Mouse (Mus musculus): ENCODE measurements around the gene Sac3d1. TPM values are rescaled to one million over a fixed set of nuclear protein-coding genes. Genes with fewer than 3 reads are reported as not detected.
A peak's percentile ranks its signal among the peaks of the same experiment; 100 is the strongest.
"Not testable (repeated sequence)": the region's sequence is repeated elsewhere in the genome, so short reads cannot be mapped to it uniquely, and the experiment has no call there.

Gene Sac3d1
- polyA plus RNA-seq, 1 experiment = 27.5 TPM

DNA sequence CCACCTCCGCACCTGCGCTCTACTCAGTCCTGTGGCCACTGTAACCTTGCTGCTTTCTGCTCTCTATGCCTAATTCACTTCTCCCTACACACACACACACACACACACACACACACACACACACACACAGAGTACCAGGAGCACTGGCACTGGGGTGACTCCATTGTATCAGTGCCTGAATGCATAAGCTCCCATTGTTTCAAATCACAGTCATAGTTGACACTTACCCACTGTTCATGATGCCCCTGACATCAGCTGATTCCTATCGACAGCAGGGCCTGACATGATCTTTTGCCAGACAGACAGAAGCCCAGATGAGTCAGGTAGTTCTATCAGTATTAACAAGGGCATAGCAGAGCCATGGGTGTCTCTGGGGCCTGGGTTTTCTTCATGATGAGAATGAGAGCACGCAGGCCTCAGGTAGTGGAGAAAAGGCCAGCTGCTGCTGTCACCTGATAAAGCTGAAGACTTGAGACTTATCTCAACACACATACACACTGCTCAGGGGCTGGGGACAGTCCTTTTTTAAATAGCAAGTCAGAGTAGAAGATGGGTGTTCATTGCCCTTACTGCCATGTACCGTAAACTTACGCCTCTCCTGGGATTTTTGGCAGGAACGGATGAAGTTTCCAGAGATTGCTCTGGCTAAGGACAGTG is 13.8 kb upstream of the Sac3d1 start:
- no peak overlapping the region for H3ac ChIP-seq (ENCODE audit: control insufficient read depth, insufficient read length)
- no peak overlapping the region for H3K4me3 ChIP-seq
- no peaks in the 10 kb centered on the region for H3K79me2 ChIP-seq (ENCODE audit: control insufficient read depth, insufficient read depth)
- H3K36me3 ChIP-seq (ENCODE audit: control insufficient read depth, insufficient read depth) = peaks cover 4% of the 10 kb centered on the region
- TF ChIP-seq SRF (IDR thresholded peaks at IDR 0.05; ENCODE audit: control insufficient read depth, insufficient read length, low read depth) = no peak
- no peak for TF ChIP-seq MYOG (IDR thresholded peaks at IDR 0.05; ENCODE audit: control insufficient read depth in 1 of 3, insufficient read depth in 1 of 3, insufficient read length in 2 of 3, low read depth in 2 of 3)
- no peak for TF ChIP-seq POLR2A (IDR thresholded peaks at IDR 0.05; ENCODE audit: insufficient read length, low read depth)
- TF ChIP-seq TCF3 (IDR thresholded peaks at IDR 0.05; ENCODE audit: insufficient read length, low read depth) = no peak
- TF ChIP-seq MYOD1 (IDR thresholded peaks at IDR 0.05; ENCODE audit: control insufficient read depth in 1 of 3, insufficient read length in 2 of 3, low read depth in 2 of 3) = no peak
- TF ChIP-seq REST (IDR thresholded peaks at IDR 0.05; ENCODE audit: insufficient read depth, insufficient read length) = no peak
- TF ChIP-seq MAX (IDR thresholded peaks at IDR 0.05; ENCODE audit: low read depth) = no peak
- H3K4me2 ChIP-seq (ENCODE audit: low read depth) = no peak overlapping the region
- no peaks in the 10 kb centered on the region for H3K27me3 ChIP-seq (ENCODE audit: control insufficient read depth, insufficient read depth, insufficient read length)

DNA sequence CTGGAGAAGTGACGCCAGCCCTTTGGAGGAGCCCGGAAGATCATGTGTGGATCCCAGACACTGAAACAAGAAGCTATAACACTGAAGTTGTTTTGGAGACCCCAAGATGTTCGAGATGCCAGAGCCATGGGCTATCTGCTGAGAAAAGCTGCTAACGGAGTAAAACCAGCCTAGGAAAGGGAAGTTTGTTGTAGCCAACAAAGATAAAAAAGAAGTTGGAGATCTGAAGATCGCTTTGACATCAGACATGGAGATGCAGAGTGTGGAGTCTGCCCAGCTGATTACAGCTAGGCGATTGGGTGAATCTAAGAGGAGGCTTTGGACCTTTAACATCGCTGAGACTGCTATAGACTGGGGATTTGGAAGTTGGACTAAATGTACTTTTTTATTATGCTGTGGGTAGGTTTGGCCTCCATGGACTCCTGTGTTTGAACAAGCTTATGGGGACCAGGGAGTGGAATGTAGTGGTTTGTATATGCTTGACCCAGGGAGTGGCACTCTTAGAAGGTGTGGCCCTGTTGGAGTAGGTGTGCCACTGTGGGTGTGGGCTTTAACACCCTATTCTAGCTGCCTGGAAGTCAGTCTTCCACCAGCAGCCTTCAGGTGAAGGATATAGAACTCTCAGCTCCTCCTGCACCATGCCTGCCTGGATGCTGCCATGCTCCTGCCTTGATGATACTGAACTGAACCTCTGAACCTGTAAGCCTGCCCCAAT is 12.1 kb upstream of the Sac3d1 start:
- not testable (repeated sequence) for H3K4me3 ChIP-seq; H3K79me2 ChIP-seq (ENCODE audit: control insufficient read depth, insufficient read depth); H3ac ChIP-seq (ENCODE audit: control insufficient read depth, insufficient read length); H3K27me3 ChIP-seq (ENCODE audit: control insufficient read depth, insufficient read depth, insufficient read length); H3K4me2 ChIP-seq (ENCODE audit: low read depth); H3K36me3 ChIP-seq (ENCODE audit: control insufficient read depth, insufficient read depth)

DNA sequence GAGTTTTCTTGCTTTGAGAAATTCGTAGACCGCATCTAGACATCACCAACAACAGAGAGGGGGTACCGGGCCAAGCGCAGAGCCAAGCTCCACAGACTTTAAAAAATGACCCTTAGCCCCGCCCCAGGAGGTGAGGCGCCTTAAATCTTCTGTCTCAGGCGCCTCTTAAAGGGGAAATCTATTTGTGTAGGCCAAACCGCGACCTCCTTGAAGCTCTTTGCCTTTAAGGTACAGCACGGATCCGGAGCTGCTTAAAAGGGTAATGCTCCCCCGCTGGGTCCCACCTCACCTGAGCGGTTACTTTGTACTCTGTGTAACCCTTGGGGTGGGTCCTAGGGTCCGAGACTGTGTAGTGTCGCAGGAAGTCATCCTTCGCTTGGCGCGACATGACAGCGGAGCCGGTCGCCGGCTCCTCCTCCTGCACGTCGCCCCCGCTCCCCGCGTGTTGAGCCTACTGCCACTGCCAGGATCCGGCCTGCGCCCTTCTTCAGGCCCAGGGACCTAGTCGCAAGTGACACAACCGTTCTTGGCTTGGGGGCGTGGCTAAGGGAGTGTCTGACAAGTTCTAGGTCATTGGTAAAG is 9.4 kb upstream of the Sac3d1 start, which contains the start of gene Snx15:
Gene Snx15 (minus strand): TSS at position 545 of the 582 bp plus-strand sequence.
- H3ac ChIP-seq (ENCODE audit: control insufficient read depth, insufficient read length) = no peak within 1 kb of the TSS
- H3K27me3 ChIP-seq (ENCODE audit: control insufficient read depth, insufficient read depth, insufficient read length) = no peaks in the 10 kb centered on the region
- no peaks in the 10 kb centered on the region for H3K36me3 ChIP-seq (ENCODE audit: control insufficient read depth, insufficient read depth)
- H3K4me3 ChIP-seq = peak within 1 kb of the TSS; percentile 47
- H3K4me2 ChIP-seq (ENCODE audit: low read depth) = peak within 1 kb of the TSS; percentile 84
- H3K79me2 ChIP-seq (ENCODE audit: control insufficient read depth, insufficient read depth) = no peaks in the 10 kb centered on the region
- peak; percentile 3 for TF ChIP-seq MAX (IDR thresholded peaks at IDR 0.05; ENCODE audit: low read depth)
- no peak for TF ChIP-seq REST (IDR thresholded peaks at IDR 0.05; ENCODE audit: insufficient read depth, insufficient read length)
- no peak for TF ChIP-seq MYOD1 (IDR thresholded peaks at IDR 0.05; ENCODE audit: control insufficient read depth in 1 of 3, insufficient read length in 2 of 3, low read depth in 2 of 3)
- TF ChIP-seq TCF3 (IDR thresholded peaks at IDR 0.05; ENCODE audit: insufficient read length, low read depth) = no peak
- TF ChIP-seq POLR2A (IDR thresholded peaks at IDR 0.05; ENCODE audit: insufficient read length, low read depth) = peak; percentile 78
- TF ChIP-seq E2F4 (IDR thresholded peaks at IDR 0.05; ENCODE audit: insufficient read depth) = no peak
- peak in 1 of 3 experiments; percentile 11 for TF ChIP-seq MYOG (IDR thresholded peaks at IDR 0.05; ENCODE audit: control insufficient read depth in 1 of 3, insufficient read depth in 1 of 3, insufficient read length in 2 of 3, low read depth in 2 of 3)
- TF ChIP-seq SRF (IDR thresholded peaks at IDR 0.05; ENCODE audit: control insufficient read depth, insufficient read length, low read depth) = no peak
- no peak for TF ChIP-seq USF1 (IDR thresholded peaks at IDR 0.05; ENCODE audit: low read depth)
- TF ChIP-seq TCF12 (IDR thresholded peaks at IDR 0.05; ENCODE audit: insufficient read depth, poor library complexity, severe bottlenecking) = no peak
- peak; percentile 68 for TF ChIP-seq POLR2AphosphoS2 (IDR thresholded peaks at IDR 0.05; ENCODE audit: insufficient read length, low read depth)

DNA sequence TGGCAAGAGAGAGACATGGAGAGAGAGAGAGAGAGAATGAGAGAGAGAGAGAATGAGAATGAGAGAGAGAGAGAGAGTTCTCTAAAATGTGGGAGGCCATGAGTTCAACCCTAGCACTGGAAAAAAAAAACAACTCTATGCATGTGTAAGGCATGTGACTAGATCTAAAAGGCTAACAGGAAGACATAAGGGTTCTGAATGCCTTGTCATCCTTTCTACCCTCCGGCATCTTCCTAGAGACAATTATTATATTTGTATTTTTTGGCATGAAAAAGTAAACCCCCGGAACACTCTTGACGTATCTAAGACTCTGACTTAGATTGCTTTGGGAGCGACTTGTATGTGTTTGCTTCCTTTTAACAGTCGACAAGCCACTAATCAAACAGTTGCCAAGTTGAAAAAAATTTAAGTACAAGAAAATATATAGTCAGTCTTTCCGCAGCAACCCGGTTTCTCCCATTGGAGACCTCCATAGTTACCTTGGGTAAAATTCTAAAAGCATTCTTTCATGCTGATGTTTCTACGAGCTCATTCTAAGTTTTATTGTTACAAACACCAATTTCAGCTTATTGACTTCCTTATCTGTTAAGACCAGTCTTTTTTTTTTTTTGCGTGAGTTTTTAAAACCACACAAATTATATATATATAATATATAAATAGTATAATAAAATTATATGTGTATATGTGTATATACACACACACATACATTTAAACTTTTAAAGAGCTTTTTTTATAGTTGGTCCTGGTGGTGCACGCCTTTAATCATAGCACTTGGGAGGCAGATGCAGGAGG is 8.5 kb upstream of the Sac3d1 start:
- H3K4me3 ChIP-seq = peak overlapping the region; percentile 47
- H3K27me3 ChIP-seq (ENCODE audit: control insufficient read depth, insufficient read depth, insufficient read length) = no peaks in the 10 kb centered on the region
- TF ChIP-seq CEBPB (IDR thresholded peaks at IDR 0.05; ENCODE audit: insufficient read depth, poor library complexity, severe bottlenecking) = no peak
- TF ChIP-seq POLR2A (IDR thresholded peaks at IDR 0.05; ENCODE audit: insufficient read length, low read depth) = no peak
- no peak for TF ChIP-seq E2F4 (IDR thresholded peaks at IDR 0.05; ENCODE audit: insufficient read depth)
- no peak for TF ChIP-seq MYOG (IDR thresholded peaks at IDR 0.05; ENCODE audit: control insufficient read depth in 1 of 3, insufficient read depth in 1 of 3, insufficient read length in 2 of 3, low read depth in 2 of 3)
- no peak for TF ChIP-seq POLR2AphosphoS2 (IDR thresholded peaks at IDR 0.05; ENCODE audit: insufficient read length, low read depth)
- TF ChIP-seq TCF3 (IDR thresholded peaks at IDR 0.05; ENCODE audit: insufficient read length, low read depth) = no peak
- H3K36me3 ChIP-seq (ENCODE audit: control insufficient read depth, insufficient read depth) = peaks cover 4% of the 10 kb centered on the region
- H3K4me2 ChIP-seq (ENCODE audit: low read depth) = peak overlapping the region; percentile 84
- no peak overlapping the region for H3ac ChIP-seq (ENCODE audit: control insufficient read depth, insufficient read length)
- H3K79me2 ChIP-seq (ENCODE audit: control insufficient read depth, insufficient read depth) = no peaks in the 10 kb centered on the region

DNA sequence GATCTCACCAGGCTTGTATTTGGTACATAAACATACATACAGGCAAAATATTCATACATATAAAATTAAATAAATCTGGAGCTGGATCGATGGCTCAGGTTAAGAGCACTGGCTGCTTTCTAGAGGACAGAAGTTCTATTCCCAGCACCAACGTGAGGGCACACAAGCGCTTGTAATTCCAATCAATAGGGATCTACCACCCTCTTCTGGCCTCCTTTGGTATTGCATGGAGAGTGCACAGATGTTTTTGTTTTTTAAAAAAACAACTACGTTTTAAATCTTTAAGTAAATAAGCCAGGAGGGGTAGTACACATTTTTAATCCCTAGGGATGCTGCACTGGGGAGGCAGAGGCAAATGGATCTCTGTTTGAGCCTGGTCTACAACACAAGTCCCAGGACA is 7.8 kb upstream of the Sac3d1 start:
- Histone ChIP-seq H3K4me3 (no peak overlapping the region), H3K36me3 (ENCODE audit: control insufficient read depth, insufficient read depth) (peaks cover 4% of the 10 kb centered on the region), H3K79me2 (ENCODE audit: control insufficient read depth, insufficient read depth) (no peaks in the 10 kb centered on the region), H3ac (ENCODE audit: control insufficient read depth, insufficient read length) (no peak overlapping the region), H3K4me2 (ENCODE audit: low read depth) (no peak overlapping the region), H3K27me3 (ENCODE audit: control insufficient read depth, insufficient read depth, insufficient read length) (no peaks in the 10 kb centered on the region)
- no peak for TF ChIP-seq SRF (IDR thresholded peaks at IDR 0.05; ENCODE audit: control insufficient read depth, insufficient read length, low read depth)
- TF ChIP-seq TCF3 (IDR thresholded peaks at IDR 0.05; ENCODE audit: insufficient read length, low read depth) = no peak
- TF ChIP-seq TCF12 (IDR thresholded peaks at IDR 0.05; ENCODE audit: insufficient read depth, poor library complexity, severe bottlenecking) = no peak
- no peak for TF ChIP-seq MYOG (IDR thresholded peaks at IDR 0.05; ENCODE audit: control insufficient read depth in 1 of 3, insufficient read depth in 1 of 3, insufficient read length in 2 of 3, low read depth in 2 of 3)
- no peak for TF ChIP-seq USF1 (IDR thresholded peaks at IDR 0.05; ENCODE audit: low read depth)
- no peak for TF ChIP-seq POLR2AphosphoS2 (IDR thresholded peaks at IDR 0.05; ENCODE audit: insufficient read length, low read depth)
- no peak for TF ChIP-seq POLR2A (IDR thresholded peaks at IDR 0.05; ENCODE audit: insufficient read length, low read depth)
- no peak for TF ChIP-seq REST (IDR thresholded peaks at IDR 0.05; ENCODE audit: insufficient read depth, insufficient read length)
- TF ChIP-seq E2F4 (IDR thresholded peaks at IDR 0.05; ENCODE audit: insufficient read depth) = no peak
- no peak for TF ChIP-seq CEBPB (IDR thresholded peaks at IDR 0.05; ENCODE audit: insufficient read depth, poor library complexity, severe bottlenecking)
- TF ChIP-seq MYOD1 (IDR thresholded peaks at IDR 0.05; ENCODE audit: control insufficient read depth in 1 of 3, insufficient read length in 2 of 3, low read depth in 2 of 3) = no peak
- no peak for TF ChIP-seq MAX (IDR thresholded peaks at IDR 0.05; ENCODE audit: low read depth)
